Mouse (Mus musculus): Measurements from ENCODE around the gene Use1.
A peak's percentile ranks its signal among the peaks of the same experiment; 100 is the strongest.

Use1 gene

DNA sequence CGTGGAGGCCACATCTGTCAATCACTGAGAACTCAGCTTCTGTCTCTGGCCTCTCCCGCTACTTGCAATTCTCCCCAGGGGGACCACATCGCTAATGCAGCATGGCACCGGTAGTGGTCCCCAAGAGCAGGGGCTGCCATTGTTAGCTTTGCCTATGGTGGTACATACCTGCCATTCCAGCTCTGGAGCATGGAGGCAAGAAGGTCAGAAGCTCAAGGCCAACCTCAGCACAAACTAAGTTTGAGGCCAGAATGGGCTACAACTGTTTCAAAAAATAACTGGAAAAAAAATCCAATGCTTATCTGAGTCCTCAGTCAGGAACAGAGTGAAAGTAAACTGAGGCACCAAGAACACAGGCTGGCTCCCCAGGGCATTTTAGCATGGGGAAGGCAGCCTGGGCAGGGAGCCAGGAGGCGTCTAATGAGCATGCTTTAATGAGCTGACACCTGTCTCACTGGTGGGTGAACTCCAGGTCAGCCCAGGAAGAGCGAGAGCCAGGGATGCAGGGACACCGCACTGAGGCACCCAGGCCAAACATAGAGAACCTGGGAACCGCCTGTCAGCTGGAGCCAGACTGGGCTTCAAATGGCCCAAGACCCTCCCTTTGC, 9.9 kb downstream of the Use1 start:
- DNase-seq (ENCODE audit: low spot score in 2 of 2) = no peak

DNA sequence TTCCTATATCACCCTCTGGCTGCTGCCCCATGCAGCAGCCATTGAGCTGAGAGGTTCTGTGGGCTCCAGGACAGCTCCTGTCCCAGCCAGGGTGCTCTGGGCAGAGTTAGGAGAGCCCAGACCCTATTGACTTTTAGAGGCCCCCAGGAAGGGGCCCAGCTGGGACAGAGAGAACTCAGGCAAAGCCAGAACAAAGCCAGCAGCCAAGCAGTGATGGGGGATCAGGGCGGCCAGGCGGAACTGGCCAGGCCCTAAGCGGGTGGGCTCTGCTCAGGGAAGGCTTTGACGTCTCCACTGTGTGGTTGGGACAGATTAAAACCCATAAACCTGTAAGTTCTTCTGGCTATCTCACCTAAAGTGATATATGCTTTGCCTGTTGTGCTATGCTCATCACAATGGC, 12.4 kb downstream of the Use1 start:
- DNase-seq (ENCODE audit: low spot score in 2 of 2) = no peak

DNA sequence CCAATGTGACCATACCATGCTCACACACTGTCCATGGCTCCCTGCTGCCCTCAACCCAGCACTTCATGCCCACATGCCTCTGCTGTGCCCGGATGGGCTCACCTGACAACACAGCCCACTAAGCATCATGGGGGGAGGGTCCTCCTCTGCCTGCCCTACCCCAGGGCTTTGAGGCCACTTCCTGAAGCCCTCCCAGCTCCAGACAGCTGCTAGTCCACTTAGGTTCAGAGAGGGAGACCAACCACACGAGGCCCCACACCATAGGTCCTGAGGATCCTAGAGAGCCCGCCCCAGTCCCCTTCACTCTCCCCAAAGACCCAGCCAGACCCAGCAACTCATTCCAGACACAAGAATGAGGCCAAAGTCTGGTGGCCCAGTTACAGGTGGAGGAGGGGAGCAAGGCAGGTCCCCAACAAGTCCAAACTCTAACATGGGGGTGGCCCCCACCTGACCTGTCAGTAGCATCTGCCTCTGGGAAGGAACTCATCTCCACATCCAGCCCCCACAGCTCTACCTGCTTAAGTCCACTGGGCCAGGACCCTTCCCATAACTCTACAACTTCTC, 12.9 kb downstream of the Use1 start:
- DNase-seq (ENCODE audit: low spot score in 2 of 2) = no peak

DNA sequence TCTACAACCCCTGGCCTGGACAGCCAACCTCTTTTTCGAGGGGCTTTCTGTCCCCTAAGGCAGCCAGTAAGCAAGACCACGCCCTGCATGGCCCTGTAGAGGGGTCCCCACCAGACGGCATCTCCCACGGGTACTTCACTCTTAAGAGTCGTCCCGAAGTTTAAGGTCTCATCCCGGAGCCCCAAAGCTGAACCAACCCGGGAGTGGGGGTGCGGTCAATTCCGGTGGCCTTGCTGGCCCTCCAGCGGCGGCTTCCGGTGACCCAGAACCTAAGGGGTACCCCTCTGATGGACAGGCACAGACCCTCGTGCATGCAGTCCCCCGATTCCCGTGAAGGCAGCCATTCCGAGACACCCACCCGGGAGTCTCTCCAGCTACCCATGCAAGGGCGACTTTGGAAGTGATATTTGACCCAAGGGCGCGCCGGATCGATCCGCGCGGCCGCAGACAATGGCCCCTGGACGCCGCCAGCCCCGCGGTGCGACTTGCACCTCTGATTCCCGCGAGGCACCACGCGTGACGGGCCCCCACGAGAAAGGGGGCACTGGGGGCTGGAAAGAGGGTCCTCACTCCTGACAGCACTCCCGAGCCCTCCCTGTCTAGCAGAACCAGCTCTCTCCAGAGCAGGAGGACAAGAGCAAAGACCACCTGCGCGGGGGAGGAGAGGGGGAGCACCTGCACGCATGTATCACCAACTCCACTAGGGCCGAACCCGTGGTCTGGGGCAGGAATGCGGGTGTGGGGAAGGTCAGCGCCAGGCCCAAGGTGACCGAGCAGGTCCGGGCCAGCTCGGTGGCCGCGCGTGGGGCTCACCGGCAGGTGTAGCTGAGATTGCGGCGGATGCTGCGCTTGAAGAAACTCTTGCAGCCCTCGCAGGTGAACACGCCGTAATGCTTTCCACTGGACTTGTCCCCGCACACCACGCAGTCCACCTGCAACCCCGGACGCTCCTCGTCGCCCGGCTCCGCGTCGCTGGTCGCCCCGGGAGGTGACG, 13.8 kb downstream of the Use1 start:
- DNase-seq (ENCODE audit: low spot score in 2 of 2) = no peak

DNA sequence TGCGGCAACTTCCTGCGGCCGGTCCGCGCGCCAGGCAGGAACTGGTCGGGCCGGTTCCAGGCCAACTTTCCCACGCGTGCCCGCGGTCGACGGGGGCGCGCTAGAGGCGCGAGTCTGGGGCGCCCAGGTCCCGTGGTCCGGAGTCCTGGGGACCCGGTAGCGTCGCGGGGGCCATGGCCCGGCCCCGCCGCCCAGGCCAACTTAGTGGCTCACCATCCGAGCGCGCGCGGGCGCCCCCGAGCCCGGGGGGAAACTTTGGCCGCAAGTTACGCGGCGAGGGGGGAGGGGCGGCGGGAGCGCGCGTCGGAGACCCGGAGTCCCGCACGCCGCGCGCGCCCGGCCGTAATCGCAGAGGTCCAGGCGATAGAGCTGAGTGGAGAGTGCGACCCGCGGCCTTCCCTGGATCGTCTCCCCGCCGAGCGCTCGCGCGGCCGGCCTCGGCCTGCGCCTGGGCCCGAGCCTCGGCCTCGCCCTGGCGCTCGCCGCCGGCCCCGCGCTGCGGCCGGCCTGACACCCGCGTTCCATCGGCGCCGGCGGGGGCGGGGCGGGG, 14.8 kb downstream of the Use1 start, which contains the start of gene Nr2f6:
Gene Nr2f6 (minus strand): TSS at position 540 of the 550 bp plus-strand sequence.
- peak; percentile 78 to 79 for DNase-seq (ENCODE audit: low spot score in 2 of 2)

DNA sequence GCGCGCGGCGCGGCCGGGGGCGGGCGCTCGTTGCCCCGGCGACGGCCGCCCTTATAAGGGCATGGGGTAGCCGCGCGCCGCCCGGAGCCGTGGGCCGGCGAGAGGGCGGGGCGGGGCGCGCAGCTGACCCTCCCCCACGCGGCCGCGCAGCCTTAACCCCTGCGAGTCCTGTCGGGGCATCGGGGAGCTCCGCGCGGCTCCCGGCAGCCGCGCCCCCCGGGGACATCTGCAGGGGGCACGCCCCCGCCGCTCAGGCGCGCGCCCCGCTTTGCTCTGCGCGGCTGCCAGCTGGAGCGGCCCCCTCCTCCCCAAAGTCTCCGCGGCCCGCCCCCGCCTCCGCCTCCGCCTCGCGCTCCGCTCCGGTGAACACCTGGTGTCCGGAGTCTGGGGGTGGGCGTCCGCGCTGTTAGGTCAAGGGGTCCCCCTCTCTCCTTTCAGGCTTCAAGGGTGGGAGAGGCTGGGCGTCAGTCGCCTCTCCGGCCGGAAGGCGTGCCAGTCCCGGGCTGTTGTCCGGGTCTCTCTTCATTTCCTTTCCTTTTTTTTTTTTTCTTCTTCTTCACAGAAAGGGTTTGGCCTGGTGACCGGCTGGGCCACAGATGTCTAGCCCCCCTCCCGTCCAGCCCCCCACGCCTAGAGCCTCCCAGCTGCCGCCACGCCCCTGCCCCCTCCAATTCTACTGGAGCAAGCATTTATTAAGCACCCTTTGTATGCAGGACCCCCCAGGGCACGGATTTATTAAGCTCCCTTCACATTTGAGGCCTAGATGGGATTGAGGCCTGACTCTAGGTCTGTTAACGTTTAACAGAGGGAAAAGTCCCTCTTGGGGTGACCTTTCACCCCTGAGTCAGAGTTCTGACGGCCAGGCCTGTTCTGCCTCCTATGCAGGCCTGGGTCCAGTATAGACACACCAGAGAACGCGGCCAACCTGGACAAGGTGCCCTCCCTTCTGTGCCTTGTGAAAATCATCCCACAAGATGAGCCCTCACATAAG, 15.6 kb downstream of the Use1 start:
- DNase-seq (ENCODE audit: low spot score in 2 of 2) = peak; percentile 83 to 88

DNA sequence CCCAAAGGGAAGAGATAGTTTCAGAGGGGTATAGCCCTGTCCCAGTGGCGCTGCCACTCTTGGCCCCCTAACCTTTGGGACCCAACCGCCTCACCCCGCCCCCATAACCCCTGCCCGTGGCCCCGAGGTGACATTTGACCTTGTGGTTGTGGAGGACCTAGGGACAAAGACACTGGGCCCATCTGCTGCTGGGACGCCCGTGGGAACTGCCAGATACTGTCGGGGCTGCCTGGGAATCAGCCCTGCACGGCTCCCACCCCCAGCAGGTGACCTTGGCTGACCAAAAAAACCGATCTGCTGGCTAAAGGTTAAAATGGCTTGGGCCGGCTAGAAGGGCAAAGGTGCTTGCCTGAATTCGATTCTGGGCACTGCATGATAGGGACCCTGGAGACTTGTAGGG, 16.7 kb downstream of the Use1 start:
- no peak for DNase-seq (ENCODE audit: low spot score in 2 of 2)

DNA sequence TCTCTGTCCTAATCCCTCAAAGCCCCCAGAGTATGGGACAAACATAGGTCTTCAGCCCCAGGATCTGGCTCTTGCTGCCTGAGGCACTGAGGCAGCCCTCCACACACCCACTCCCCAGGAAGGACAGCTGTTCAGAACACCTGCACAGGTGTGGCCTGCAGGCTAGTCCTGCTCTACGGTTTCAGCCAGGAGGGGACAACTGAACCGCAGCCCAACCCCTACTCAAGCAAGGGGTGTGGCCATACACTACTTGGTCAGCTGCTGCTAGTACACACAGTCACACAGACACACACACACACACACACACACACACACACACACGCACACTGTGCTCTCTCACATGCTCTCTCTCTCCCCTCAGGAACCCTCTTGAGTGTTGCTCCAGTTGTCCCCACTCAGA, 17.2 kb downstream of the Use1 start:
- DNase-seq (ENCODE audit: low spot score in 2 of 2) = no peak

DNA sequence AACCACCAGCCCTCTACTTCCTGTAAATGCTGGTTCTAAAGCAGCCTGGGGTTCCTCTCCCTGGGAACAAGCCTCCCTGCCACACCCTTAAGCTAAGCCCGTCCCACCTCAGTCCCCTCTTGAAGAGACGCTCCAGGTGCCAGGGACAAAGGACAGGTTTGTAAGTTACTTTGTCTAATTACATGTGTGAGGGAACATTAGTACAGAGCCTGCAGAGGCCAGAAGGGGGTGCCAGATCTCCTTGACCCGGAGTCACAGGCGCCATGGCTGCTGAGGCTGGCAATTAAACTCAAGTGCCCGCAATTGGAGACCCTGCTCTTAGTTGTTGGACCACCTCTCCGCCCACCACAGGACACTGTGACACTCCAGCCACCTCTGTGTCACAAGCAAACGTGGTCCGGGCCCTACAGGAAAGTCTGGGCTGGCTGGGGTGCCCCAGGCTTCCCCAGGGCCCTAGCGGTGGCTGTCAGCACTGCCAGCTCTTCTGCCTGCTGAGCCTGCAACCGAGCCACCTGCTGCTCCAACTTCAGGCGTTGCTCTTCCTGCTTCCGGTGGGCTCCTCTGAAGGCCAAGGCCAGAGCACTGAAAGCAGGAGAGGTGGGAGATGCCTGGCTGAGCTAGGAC, 18.7 kb downstream of the Use1 start:
- no peak for DNase-seq (ENCODE audit: low spot score in 2 of 2)

DNA sequence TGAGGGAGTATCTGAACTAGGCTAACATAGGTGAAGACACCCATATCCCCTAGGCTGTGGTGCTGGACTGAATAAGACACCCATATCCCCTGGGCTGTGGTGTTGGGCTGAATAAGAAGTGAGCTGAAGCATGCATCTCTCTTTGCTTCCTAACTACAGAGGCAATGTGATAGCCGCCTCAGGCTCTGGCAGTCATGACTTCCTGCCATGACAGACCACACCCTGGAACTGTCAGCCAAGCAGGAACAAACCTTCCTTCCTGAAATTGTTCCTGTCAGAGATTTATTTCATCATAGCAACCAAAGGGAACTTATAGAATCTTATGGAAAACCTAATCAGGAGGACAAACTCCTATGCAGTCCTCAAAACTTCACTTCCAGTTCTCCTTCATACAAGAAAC, 21.6 kb downstream of the Use1 start:
- DNase-seq (ENCODE audit: low spot score in 2 of 2) = no peak

DNA sequence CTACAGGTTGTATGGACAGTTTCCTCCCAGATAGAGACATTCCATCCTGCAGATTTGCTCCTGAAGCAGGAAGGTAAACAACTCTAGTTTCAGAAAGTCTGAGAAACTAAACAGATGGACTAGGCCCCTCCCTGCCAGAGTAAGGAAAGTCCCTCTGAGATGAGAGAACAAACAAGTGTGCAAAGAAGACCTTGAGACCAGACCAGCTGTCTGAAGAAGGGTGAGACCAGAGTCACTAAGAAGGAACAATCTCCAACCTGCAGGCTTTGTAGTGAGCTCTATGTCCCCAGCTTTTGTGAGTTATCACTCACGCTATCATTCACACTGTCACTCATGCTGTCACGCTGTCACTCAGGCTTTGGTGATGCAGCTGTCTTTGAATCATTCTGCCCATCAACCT, 25.0 kb downstream of the Use1 start:
- DNase-seq (ENCODE audit: low spot score in 2 of 2) = no peak

DNA sequence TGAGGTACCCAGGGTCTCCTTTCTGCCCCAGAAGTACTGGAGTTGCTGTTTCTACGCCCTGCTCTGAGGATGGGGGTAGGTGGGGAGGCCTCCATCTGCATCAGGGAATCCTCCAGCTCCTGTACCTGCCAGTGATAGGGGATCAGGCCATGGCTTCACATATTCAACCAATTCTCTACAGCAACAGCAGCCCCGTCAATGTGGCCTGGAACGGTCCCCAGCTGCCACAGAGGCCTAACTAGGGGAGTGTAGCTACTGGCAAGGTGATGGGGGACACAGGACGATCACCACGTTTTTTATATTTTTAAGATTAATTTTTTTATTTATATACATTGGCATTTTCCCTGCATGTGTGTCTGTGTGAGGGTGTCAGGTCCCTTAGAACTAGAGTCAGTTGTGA, 25.7 kb downstream of the Use1 start:
- no peak for DNase-seq (ENCODE audit: low spot score in 2 of 2)

DNA sequence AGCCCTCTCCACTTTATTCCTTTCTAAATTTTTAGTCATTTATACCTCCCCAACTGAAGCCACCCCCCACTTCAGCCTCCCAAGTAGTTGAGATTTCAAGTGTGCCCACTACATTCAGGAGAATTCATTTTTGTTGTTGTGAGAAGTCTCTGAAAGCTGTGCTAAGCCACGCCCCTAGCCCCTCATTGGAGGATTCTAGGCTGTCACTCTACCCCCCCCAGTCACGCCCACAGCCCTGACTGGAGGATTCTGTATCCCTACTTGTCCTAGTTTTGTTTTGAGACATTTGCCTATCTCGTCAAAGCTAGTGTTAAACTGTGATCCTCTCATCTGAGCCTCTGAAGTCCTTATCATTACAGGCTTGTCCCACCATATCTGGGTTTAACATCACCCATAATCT, 26.2 kb downstream of the Use1 start:
- no peak for DNase-seq (ENCODE audit: low spot score in 2 of 2)

DNA sequence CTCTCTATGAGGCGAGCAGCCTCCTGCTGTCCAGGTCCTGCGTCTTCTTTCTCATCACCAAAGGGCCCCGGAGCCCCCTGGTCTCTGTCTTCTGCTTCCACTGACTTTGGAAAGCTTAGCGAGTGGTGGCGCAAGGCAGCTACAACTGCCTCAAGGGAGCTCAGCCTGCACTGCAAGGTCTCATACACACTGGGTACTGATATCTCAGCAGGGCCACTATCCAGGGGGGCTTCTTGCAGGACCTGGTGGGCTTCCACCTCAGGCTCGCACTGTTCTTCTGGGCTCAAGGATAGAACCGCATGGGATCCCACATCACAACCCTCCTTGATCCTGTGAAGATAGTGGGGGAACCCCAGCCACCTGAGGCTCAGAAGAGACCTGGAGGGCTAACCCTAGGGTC, 27.8 kb downstream of the Use1 start:
- no peak for DNase-seq (ENCODE audit: low spot score in 2 of 2)

DNA sequence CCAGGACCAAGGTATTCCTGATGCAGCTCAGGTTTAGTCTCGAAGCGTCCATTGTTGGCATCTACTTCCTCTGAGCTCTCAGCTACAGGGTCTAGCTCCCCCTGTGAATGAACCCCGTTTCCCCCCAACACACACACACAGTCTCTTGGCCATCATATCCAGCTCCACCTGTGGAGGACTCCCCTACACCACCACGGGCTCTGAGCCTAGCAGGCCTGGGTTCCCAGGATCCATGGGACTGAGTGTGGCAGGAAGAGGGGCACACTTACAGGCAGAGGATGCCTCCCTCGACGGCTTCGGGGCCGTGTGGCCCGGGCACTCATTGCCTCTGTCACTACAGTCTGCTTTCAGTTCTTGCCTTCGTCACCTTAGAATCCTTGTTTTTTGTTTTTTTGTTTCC, 28.4 kb downstream of the Use1 start:
- no peak for DNase-seq (ENCODE audit: low spot score in 2 of 2)

DNA sequence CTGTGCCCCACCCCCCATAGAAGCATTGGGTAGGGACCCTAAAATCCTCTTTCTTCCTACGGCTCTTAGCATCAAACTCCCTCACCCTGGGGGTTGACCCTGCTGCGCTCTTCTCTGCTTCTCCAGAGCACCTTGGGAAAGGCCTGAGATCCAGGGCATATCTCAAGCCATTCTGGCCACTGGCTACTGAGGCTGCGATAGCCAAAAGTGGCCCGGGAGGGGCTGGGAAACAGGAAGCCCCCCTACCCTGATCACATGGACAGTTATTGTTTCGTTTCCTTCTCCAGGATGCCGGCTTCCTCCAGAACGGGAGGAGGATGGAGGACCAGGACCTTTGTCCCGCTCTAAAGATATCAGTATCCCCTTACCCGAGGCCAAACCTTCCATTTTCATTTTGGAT, 29.0 kb downstream of the Use1 start, which contains the start of gene Ushbp1:
Gene Ushbp1 (minus strand): TSS at position 174 of the 400 bp plus-strand sequence.
- no peak for DNase-seq (ENCODE audit: low spot score in 2 of 2)

DNA sequence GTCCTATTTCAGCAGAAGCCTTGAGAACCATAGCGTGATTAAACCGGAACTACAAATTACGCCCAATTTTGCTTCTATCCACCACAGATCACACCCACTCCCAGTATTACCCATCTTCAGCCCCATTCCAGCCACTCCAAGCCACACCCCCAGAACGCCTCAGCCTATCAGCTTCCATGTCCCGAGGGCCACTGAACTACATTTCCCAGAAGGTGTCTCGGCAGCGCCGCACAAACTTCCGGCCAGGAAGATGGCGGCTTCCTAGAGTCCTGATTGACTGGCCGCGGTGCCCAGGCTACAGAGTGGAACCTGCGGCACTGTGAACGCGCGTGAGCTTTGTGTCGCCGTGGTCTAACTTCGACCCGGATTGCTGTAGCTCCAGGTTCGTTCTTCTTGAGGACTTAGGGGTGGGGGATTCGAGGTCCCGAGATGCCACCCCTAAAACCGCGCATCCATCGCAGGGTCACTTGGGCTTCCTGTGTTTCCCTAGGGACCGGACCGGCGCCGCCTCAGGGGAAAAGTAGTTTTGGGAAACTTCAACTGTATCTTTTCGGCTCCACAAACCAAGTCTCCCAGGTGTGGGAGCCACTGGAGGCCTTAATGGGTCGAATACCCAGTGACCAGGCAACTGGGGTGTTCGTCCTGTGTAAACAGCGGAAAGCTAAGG, 30.1 kb downstream of the Use1 start, which contains the start of gene Babam1:
Gene Babam1 (plus strand): TSS at position 223 of the 667 bp plus-strand sequence.
- DNase-seq (ENCODE audit: low spot score in 2 of 2) = peak; percentile 85 to 93

DNA sequence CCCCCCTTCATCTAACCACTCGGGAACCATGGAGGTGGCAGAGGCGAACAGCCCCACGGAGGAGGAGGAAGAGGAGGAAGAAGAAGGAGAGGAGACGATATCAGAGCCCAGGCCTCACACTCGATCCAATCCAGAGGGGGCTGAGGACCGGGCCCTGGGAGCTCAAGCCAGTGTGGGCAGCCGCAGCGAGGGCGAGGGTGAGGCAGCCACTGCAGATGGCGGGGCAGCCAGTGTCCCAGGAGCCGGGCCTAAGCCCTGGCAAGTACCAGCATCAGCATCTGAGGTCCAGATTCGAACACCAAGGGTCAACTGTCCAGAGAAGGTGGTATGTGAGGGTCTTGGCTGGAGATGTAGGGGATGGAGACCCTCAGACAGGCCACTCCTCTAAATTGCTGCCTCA, 31.1 kb downstream of the Use1 start:
- DNase-seq (ENCODE audit: low spot score in 2 of 2) = no peak

DNA sequence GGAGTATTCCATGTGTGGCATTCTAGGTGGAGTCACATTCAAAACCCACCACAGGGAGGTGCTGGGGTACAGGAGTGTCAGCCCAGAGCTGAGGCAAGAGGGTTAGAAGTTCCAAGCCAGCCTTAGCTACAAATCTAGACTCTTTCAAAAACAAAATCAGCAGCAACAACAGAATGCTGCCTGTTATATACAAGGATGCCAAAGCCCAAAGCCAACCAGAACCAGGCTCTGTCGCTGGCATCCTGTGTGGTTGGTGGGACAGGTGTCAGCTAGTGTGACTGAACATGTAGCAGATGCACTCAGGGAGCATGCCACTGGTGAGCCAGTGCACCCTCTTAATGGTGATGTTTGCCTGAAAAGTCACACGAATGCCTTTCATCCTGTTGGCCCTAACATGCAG, 34.2 kb downstream of the Use1 start:
- DNase-seq (ENCODE audit: low spot score in 2 of 2) = no peak

DNA sequence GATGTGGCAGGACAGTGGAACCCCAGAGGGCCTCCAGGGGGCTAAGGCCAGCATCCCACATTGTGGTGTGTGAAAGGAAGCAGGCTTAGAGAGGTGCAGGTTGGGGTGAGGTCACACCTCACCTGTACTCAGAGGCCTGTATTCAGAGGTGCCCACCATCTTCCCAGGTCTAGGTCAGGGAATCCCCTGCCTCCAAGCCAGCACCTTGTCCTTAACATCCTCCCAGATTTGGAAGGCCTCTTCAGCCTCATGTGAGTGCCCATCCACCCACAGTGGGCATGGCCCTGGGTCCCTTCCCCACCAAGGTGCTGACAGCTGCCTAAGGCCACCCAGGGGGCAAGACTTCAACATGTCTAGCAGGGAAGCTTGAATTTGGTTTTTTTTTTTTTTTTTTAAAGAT, 34.8 kb downstream of the Use1 start:
- no peak for DNase-seq (ENCODE audit: low spot score in 2 of 2)
